Mouse (Mus musculus) adrenal gland, adult 18-20 months (tissue): ENCODE data around the gene D430041D05Rik. TPM values are rescaled to one million over a fixed set of nuclear protein-coding genes. Genes with fewer than 3 reads are reported as not detected.

Source experiments
- DNase-seq, 2 experiments: peaks; one replicate each; pipeline ENCODE4 v3.0.0; 2021 to 2022; ENCODE audit warnings: low spot score in 2 of 2
- total RNA-seq, 2 experiments: library from RNA; stranded (reverse); gene quantifications; 1 replicate in 1 of 2; 2 replicates in 1 of 2; pipeline ENCODE4 v1.2.3; 2021

Gene D430041D05Rik
- total RNA-seq, 2 experiments from 2014 or later = 7.0 to 11.9 TPM

DNA sequence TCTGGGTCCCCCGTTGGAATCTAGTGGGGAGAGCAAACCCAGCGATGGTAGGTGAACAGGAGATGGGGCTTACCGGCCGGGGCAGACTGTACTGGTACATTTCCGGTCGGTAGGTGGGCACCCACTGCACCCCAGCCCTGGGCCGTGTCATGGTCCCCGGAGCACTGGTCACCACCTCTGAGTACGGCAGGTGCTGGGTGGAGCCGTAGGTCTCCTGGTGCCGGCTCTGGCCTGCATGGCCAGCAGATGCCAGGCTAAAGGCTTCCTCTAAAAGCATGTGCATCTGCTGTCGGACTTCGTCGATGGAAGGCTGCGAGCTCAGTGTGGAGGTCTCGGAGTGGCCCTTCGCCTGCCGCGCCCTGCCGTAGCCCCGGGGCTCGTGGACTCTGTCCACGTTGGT is 243.0 kb downstream of the D430041D05Rik start:
- no peak for DNase-seq

DNA sequence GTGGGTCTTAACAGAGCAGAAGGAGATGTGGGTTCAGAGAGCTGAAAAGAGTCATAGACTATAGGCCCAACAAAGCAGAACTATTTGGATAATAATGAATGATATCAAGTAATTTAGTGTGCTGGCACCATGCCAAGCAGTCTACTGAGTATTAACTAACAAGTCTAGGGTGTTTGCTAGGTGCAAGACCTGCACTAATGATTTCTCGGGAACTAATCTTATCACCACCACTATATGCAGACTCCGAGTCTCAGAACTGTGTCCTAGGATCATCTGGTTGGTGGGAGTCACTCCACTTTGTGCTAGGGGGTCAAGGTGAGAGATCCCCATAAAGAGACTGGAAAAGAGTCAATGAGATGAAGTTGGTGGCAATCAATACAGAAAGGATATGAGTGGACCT is 245.2 kb downstream of the D430041D05Rik start:
- DNase-seq = no peak

DNA sequence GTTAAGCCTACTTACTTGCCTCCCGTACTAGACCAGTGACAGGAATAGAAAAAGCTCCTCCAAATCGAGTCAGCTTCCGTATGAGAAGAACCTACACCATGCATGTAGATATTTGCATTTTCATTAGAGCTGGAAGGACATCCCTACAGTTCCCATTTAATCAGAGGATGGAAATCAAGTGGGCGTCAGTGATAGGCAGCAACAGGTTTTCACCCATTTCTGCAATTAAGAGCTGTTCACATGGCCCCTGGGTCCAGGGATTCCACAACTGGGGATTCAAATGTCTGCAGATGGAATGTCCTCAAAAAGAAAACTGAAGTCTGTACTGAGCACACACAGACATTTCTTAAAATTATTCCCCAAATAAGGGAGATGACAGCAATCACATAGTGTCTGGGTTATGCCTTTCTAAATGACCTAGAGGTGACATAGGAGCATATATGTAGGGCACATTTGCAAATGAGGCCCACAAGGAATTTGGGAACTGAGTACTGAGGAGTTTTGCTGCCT is 246.8 kb downstream of the D430041D05Rik start:
- no peak for DNase-seq

DNA sequence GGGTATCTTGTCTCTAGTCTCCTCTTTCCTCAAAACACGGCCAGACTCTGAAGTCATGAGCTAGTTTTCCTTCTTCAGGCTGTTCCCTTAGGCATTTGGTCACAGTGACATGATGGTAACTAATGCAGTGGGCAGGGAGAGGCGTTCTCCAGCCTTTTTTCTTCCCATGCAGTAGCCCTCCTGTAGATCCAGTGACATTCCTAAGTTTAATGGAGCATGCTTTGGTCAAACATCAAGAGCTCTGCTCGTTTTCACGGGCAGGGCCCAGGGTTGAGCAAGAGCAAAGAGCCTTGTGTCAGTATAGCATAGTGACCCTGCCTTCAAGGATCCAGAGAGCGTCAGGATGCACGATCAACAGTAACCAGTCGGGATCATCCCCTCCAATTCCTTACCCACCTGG is 247.4 kb downstream of the D430041D05Rik start:
- no peak for DNase-seq

DNA sequence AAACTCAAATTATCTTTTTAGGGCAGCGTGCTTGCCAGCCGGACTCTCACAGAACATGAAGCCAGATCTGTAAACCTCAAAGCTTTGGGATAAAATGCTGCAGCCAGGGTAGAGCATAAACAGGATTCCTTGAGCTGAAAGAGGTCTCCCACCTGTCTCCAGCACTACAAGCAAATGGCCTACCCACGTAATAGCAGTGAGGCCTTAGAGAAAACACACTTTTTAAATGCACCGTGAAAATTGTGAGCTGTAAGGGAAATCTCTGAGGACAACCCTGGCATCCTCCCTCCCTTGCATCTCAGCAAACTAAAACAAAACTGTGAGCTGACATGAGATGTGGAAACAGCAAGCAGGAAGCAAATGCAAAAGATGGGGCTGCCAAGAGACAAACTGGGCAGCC is 253.0 kb downstream of the D430041D05Rik start:
- DNase-seq = no peak

DNA sequence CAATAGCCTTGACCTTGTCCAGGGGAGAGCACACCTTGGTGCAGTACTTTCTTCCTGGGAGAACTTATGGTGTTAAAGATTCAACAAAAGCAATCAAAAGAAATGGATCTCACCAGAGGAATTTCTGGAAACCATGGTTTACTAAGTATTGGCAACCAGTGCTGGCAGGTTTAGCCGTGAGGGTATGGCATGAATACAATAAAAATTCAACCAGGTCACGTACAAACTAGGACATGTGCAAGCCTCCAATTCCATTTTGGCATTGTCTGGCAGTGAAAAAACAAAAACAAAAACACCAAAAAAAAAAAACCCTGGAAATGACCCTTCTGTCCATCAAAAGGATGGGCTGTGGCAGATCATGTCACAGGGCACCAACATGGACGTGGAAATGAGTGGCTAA is 256.9 kb downstream of the D430041D05Rik start:
- DNase-seq = no peak

DNA sequence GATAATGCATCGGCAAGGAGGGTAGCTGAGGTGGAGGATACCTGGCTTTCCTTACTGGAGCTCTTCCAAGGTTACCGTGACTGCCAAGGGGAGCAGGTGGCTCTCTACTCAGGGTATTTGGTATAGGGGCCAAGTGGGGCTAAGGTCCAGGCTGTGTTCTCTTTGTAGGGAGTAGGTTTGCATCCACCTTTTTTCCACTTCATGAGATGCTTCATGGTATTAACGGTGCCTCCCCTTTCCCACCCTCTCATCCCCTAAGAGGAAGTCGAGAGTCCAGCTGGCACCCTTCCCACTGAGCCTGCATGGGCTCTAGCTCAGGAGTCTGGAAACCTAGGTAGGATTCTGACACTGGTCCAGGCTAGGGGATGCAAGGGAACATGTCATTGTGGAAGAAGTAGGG is 257.5 kb downstream of the D430041D05Rik start:
- no peak for DNase-seq

DNA sequence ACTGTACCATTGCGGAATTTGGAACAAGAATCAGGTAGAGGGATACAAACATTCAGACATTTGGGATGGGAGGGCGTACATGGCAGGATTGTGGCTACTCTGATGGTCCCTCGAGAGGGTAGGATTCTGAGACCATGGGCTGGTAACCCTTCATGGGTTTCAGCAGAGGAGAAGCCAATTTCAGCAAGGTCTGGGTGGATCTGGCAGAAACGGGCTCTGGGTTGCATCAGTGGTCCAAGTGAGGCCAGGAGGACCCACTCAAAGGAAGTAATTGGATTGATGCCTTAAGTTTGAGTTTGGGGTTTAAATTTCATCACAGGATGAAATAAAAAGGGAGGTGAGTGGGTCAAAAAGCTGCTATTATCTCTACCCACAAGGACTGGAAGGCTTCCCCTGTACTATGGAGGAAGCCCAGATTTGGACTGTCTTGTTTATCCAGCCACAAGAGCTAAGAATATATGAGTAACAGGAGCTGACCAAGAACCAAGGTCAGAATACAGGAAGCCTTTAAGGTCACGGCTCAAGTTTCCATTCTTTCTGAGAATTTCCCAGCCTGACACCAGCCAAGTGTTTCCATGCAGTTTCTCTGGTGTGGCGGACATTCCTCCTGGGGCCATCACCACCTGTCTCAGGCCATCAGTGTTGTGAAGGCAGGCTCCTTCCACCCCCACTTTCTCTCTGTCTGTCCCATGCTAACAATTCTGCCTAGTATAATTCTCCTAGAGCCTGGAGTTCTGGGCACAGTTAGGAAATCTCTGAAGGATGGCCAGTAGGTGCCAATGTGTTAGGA is 260.0 kb downstream of the D430041D05Rik start:
- DNase-seq = no peak

DNA sequence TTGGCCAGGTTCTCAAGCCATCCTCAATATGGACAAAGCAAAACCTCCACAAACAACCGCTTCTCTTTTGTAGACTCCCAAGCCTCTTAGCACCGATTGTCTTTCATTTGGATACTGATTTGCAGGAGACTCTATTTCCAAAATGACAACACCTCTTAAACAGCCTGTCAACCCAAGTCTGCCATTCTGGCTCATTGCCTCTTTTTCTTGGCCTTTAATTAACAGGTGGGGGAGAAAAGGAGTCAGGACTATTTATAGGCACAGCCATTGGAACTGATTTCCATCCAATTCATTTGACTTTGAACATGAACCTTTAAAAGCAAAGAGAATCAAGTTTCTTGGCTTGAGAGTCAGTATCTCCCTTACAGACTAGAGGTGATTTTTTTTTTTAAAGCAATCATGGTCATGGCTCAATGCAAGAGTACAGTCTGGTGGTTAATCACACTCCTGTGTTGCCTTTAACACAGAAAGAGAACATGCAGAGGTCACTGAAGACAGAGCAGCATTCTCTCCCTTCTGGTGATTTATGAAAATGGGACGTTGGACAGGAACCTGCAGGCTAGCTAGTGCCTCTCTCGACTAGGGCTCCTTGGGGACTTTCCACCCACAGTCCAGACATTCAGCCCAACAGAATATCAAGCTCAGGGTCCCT is 262.8 kb downstream of the D430041D05Rik start:
- DNase-seq = no peak

DNA sequence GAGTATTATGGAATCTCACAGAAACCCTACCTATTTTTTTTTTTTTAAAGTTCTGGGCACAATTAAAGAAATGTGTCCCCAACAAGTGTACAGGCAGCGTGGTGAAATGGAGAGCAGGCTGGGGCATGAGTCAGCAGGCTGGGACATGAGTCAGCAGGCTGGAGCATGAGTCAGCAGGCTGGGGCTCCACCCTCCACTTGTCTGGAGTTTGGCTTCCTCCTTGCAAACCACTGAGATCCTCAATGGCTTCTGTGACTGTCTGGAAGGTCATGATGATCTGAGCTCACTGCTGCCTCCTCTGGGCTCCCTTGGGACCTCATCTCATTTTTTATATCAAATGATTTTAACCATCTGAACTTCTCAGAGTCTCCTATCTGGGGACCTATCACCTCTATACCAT is 264.8 kb downstream of the D430041D05Rik start:
- peak; percentile 44 to 67 for DNase-seq

DNA sequence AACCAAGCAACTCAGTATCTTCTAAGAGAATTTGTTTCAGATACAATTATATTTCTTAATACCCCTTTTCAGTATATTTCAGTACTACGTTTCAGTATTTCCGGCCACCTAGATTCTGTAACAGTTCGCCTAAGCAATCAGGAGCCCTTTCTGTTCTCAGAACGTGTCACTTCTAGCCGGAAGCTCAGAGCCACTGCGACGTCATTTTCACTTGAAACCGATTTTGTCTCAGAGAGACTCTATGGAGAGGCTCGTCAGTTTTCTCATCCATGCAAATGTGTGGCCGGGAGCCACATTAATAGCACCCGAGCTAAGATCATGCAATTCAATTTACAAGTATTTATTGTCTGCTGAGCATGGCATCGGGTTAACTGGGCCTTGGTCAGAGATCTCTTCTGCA is 266.8 kb downstream of the D430041D05Rik start:
- DNase-seq = no peak

DNA sequence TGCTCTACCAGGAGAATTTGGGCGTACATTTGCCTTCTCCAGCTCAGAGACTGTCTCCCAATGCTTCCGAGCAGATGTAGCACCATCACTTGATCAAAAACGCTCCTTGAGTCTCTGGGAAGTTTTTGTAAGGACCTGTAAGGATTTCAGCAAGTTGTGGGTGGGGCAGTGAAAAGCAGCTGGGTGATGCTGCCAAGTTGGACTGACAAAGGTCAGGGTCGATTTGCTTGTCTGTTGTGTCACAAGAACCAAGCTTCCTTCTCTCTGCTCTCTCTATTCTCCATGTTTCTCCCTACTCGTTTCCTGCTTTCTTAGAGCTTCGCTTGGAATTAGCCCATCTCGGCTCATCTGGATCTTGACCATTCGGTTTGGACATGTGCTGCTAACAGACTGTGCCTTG is 268.7 kb downstream of the D430041D05Rik start:
- DNase-seq = no peak

DNA sequence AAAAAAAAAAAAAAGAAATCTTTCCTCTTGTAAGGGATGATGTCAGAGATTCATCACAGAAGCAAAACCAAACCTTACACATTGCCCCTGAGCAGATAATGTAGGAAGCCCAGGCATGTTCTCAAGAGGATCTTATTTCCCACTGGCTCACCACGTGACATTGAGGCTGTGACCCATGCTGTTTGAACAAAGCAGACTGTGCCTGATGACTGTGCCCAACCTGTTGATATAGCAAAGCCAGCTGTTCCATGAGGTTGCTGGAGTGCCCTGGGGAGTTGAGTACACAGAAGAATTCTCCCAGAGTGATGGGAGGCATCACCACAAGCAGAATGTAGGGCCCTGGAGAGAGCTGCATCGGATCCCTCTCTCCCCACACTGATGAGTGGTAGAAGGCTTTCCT is 274.9 kb downstream of the D430041D05Rik start:
- no peak for DNase-seq

DNA sequence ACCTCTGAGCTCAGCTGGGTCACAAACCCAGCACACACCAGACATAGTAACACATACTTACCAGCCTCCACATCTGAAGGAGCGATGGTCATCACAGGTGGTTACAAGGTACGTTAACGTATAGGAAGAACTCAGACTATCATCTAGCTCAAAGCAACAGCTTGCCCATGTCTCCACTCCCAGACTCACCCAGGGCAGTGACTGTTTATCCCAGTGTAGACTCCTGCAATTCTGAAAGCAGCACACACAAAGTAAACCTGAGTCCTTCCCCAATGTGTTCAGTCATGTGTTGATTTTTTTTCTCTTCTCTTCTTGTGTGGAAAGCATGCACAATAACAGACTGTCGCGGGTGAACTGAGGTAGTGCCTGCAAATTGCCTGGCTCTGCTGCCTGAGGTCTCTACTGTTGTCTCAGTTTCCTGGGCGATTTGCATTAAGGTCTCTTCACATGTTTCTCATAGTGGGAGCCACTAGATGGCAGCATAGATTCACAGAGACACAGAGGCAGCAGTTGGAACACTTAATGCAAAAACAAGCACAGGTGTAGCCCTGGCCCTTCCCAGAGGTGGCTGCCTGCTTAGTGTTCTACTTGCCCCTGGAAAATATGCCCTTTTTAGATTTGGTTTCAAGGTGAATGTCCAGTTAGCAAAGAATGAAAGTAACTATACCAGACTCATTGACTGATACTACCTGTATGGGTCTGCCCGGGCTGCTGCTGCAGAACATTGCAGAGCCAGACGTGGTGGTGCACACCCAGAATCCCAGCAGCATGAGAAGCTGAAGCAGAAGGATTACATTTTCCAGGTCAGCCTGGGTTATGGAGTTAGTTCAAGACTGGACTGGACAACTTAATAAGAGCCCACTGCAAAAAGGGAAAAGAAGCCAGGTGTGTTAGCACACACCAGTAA is 276.4 kb downstream of the D430041D05Rik start:
- DNase-seq = peak in 1 of 2 experiments; percentile 66

DNA sequence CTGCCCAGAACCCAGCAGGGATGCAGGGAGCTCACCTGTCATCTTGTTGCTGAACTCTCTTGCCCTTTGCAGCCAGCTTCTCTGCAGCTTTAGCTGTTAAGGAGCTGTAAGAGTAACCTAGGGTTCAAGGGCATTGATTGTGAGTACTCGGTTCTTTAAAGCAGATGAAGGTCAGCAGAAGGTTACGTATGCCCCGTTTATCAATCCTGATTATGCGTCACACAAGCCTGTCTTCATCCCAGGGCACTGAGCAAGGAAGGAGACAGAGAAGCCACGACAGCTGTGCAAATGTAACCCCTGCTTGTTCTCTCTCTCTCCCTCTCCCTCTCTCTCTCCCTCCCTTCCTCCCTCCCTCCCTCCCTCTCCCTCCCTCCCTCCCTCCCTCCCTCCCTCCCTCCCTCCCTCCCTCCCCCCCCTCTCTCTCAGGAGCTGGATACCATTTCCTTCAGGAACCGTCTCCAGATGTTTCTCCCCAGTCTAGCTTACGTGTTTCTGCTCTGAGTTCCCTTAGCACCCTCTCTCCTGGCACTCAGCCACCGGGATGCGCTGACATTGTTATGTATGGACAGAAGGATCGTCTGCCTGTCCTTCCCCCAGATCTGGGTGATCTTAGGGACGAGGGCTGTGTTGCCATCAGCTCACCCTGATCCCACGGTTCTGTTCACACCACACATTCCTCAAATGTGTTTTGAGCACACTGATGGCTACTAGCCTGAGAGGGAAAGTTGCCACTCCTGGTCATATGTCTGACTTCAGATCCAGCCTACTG is 277.6 kb downstream of the D430041D05Rik start:
- DNase-seq = no peak

DNA sequence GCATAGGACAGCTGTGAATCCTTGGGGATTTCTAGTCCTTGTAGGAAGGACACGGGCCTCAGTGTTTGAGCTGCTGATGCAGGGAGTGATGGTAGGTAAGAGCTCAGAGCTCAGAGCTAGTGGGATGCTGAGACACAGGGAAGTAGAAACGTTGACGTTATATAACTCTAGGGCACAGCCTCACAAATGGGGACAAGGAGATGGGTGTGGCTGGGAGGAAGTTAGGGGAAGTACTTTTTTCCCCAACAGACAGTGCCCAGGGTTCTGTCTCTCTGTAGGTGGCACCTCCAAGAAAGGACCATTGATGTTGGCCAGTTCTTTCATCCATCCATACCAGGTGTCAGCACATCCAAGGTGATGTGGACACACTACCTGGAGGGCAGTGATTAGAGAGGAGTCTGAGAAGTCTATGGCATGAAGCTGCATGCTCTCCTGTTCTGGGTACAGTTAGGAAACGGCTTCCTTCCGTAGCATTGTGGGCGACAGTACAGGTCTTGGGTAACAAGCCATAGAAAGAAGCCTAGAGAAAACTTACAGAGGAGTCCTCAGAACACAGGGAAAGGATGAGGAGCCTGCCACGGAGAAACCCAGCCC is 278.4 kb downstream of the D430041D05Rik start:
- no peak for DNase-seq

DNA sequence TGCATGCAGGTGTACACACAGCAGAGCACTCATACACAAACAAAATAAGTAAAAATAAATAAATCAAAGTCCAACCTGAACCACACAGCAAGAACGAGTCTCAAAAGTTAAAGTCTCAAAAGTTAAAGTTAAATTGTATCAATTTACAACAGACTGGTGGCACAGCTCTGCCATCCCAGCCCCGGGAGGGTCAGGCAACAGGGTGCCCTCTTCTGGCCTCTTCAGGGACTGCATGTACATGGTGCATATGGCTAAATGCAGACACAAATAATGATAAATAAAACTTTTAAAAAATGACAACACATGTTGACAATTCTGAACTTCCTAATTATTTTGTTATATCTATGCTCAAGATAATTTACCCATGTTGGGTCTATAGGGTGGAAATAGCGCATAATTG is 279.8 kb downstream of the D430041D05Rik start:
- DNase-seq = peak in 1 of 2 experiments; percentile 50

DNA sequence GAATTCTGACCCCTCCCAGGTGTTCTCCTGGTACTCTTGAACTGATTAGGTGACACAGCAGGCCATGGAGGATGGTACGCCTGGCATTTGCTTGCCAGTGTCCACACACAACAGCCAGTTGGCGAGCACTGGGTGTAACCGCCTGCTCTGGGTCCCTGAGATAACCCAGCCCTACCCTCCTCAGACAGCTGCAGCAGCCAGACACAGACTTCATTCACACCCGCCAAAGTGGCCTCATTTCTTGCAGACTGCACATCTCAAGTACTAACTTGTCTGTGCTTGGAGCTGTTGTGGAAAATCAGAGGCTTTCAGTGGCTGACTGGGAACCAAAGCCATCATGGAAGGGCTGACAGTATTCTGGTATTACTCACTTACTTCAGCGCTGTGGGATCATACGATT is 280.6 kb downstream of the D430041D05Rik start:
- no peak for DNase-seq

DNA sequence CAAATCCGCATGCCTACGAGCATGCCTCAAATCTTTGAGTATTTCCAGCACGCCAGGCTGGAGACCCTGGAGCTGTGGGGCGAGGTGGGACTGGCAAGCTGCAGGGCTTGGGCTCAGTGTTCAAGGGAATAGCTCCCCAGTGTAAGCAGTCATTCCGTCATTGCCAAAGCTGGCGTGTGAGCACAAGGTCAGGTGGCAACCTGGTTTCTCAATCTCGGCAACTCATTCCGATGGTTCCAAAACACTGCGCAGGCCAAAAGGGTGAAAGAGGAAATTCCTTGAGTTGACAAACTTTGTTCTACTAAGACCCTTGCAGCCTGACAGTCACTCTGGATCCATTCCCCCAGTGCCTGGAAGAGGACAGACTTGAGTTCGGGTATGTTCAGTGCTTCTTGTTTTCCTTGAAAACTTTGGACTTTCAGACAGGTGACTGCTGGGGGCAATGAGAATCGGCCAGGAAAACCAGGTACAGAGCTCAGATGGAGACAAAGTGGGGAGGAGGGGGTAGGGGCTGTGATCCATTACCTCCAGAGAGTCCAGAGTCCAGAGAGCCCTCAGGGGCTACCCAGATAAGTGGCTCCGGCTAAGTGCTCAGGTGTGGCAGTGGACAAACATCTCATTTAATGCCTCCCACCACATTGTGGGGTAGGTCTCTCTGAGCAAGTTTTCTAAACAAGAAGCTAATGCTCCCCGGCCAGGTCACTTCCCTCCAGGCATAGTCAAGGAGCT is 281.8 kb downstream of the D430041D05Rik start:
- no peak for DNase-seq

DNA sequence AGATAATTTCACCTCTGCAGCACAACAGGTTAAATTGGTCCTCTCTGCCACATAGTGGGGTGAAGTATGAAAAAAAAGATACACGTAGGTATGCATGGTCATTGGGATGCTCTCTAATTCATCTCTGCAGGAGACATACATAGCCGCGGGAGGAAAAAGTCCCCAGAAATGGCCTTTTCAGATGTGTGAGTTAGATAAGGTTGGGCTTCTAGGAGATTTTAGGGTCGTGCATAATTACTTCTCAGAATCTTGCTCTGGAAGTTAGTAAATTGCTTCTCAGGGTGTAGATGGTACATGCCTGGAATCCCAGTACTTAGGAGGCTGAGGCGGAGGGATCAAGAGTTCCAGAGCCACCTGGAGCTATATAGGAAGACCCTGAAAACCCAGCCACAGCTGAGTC is 286.7 kb downstream of the D430041D05Rik start:
- DNase-seq = no peak
